In genomic region chr10:30980279-30980968, GRCm38 (mm10) we compare ENCODE assay signal across 8 mouse cellular contexts.
DNase-seq lines count a peak whose midpoint lies in the region; ATAC-seq and TF ChIP-seq lines count a peak whose summit lies in the region.

No protein-coding gene starts in this region.

- DNase-seq in adrenal gland, adult 2 months = peak; percentile 2
- no peak for DNase-seq in adrenal gland, adult 18-20 months (ENCODE audit: low spot score in 2 of 2)
- peak; percentile 63 for DNase-seq in embryo, embryonic 11 days
- DNase-seq in lung, adult 2 months = peak; percentile 3
- peak; percentile 44 for DNase-seq in retina, embryonic 14.5 days (ENCODE audit: low spot score)
- no peak for DNase-seq in urinary bladder, postnatal 14 days (ENCODE audit: low spot score)
- DNase-seq in adrenal gland, postnatal 4 days (ENCODE audit: low spot score in 2 of 2) = no peak

- WGBS in heart, embryonic 14.5 days = 8% methylated on average over 8 of the region's 8 CpGs
- WGBS in lung, adult 2 months = 13% methylated on average over 8 of the region's 8 CpGs

- no peak for TF ChIP-seq POLR2A in lung, adult 2 months (IDR thresholded peaks at IDR 0.05; ENCODE audit: borderline replicate concordance, extremely low read depth, low read depth, low read length)

- H3K36me3 ChIP-seq in heart, embryonic 14.5 days (ENCODE audit: control insufficient read depth, insufficient read depth, low read length) = no peaks in the 10 kb centered on the region

- no peaks in the 10 kb centered on the region for H3K27me3 ChIP-seq in heart, embryonic 14.5 days (ENCODE audit: control insufficient read depth, insufficient read depth, low read length)

- peak overlapping the region; percentile 61 for H3K4me2 ChIP-seq in heart, embryonic 14.5 days (ENCODE audit: low read length)

- H3K9ac ChIP-seq in heart, embryonic 14.5 days (ENCODE audit: low read length) = peak overlapping the region; percentile 47

- H3K27ac ChIP-seq in heart, embryonic 14.5 days (replicated peaks in 1 of 2; ENCODE audit: control insufficient read depth in 1 of 2, insufficient read depth in 1 of 2, low read depth in 2 of 2, low read length in 2 of 2) = peak overlapping the region; percentile 15 to 51

- ATAC-seq in heart, embryonic 14.5 days (ENCODE audit: insufficient number of reproducible peaks, insufficient read depth, low FRiP score, low read depth) = peak; percentile 77

- no peak for TF ChIP-seq CTCF in lung, adult 2 months (IDR thresholded peaks at IDR 0.05; ENCODE audit: insufficient read depth, low read length)

- H3K9me3 ChIP-seq in heart, embryonic 14.5 days (ENCODE audit: control insufficient read depth, low read length) = no peaks in the 10 kb centered on the region

- peaks cover 2 to 14% of the 10 kb centered on the region in 2 experiments; a peak in 3 of 4 replicates for H3K4me1 ChIP-seq in heart, embryonic 14.5 days (ENCODE audit: control insufficient read depth in 2 of 2, insufficient read depth in 2 of 2, low read length in 2 of 2)
- H3K4me1 ChIP-seq in lung, adult 2 months (ENCODE audit: control insufficient read depth, insufficient read depth, low read length) = no peaks in the 10 kb centered on the region

- peak overlapping the region; percentile 8 to 17; a peak in 3 of 4 replicates for H3K4me3 ChIP-seq in heart, embryonic 14.5 days (ENCODE audit: control insufficient read depth in 1 of 2, insufficient read depth in 1 of 2, low read depth in 1 of 2, low read length in 2 of 2)
- no peak overlapping the region for H3K4me3 ChIP-seq in lung, adult 2 months (replicated peaks; ENCODE audit: extremely low read depth, low read depth, low read length)

Comparison
In these comparisons a context has a peak if more than half of its experiments do, and no peak if none do; other contexts are left out.
1. DNase-seq: peak in adrenal gland, adult 2 months (single experiment), embryo, embryonic 11 days (single experiment), lung, adult 2 months (single experiment) and retina, embryonic 14.5 days (single experiment); none in adrenal gland, adult 18-20 months (0 of 2), urinary bladder, postnatal 14 days (single experiment) and adrenal gland, postnatal 4 days (0 of 2).